Mouse (Mus musculus) frontal cortex, postnatal 36 days (tissue): ENCODE measurements around the gene Ankdd1a.

Experiments
- DNase-seq, 2 experiments: peaks; one replicate each; pipeline ENCODE4 v3.0.0; 2022; ENCODE audit warnings: low spot score in 2 of 2

Gene Ankdd1a

GRCm38 (mm10) chr9:65519807-65520504 lies at the start of gene Ankdd1a:
Gene Ankdd1a (minus strand): TSS chr9:65520193.
- DNase-seq = peak; percentile 47 to 59

GRCm38 (mm10) chr9:65569491-65569971 lies 49.5 kb upstream of the Ankdd1a start:
- DNase-seq = no peak

GRCm38 (mm10) chr9:65568787-65569186 lies 48.8 kb upstream of the Ankdd1a start:
- DNase-seq = no peak

GRCm38 (mm10) chr9:65564698-65565097 lies 44.7 kb upstream of the Ankdd1a start:
- DNase-seq = no peak

- no peak for DNase-seq
Observed at GRCm38 (mm10) chr9:65563073-65563472, 43.1 kb upstream of the Ankdd1a start.

- peak; percentile 51 to 59 for DNase-seq
Observed at GRCm38 (mm10) chr9:65562081-65562506, 42.1 kb upstream of the Ankdd1a start.

- DNase-seq = no peak
Observed at GRCm38 (mm10) chr9:65561016-65561415, 41.0 kb upstream of the Ankdd1a start.

- DNase-seq = no peak
Observed at GRCm38 (mm10) chr9:65558806-65559205, 38.8 kb upstream of the Ankdd1a start.

- no peak for DNase-seq
Observed at GRCm38 (mm10) chr9:65556979-65557378, 37.0 kb upstream of the Ankdd1a start.

GRCm38 (mm10) chr9:65556349-65556748 lies 36.4 kb upstream of the Ankdd1a start:
- DNase-seq = no peak

- no peak for DNase-seq
Observed at GRCm38 (mm10) chr9:65555621-65556020, 35.6 kb upstream of the Ankdd1a start.

- DNase-seq = no peak
Observed at GRCm38 (mm10) chr9:65555001-65555405, 35.0 kb upstream of the Ankdd1a start.

- no peak for DNase-seq
Observed at GRCm38 (mm10) chr9:65552711-65553110, 32.7 kb upstream of the Ankdd1a start.

GRCm38 (mm10) chr9:65552141-65552540 lies 32.1 kb upstream of the Ankdd1a start:
- DNase-seq = no peak

GRCm38 (mm10) chr9:65551035-65551434 lies 31.0 kb upstream of the Ankdd1a start:
- DNase-seq = no peak

GRCm38 (mm10) chr9:65550079-65550831 lies 30.3 kb upstream of the Ankdd1a start:
- no peak for DNase-seq

- DNase-seq = no peak
Observed at GRCm38 (mm10) chr9:65549643-65550042, 29.6 kb upstream of the Ankdd1a start.

GRCm38 (mm10) chr9:65549139-65549538 lies 29.1 kb upstream of the Ankdd1a start:
- no peak for DNase-seq

GRCm38 (mm10) chr9:65548311-65548710 lies 28.3 kb upstream of the Ankdd1a start:
- DNase-seq = no peak

GRCm38 (mm10) chr9:65547844-65548243 lies 27.9 kb upstream of the Ankdd1a start:
- DNase-seq = no peak

GRCm38 (mm10) chr9:65547111-65547510 lies 27.1 kb upstream of the Ankdd1a start:
- DNase-seq = no peak

- DNase-seq = no peak
Observed at GRCm38 (mm10) chr9:65546413-65546695, 26.4 kb upstream of the Ankdd1a start.
